Mouse (Mus musculus): Measurements from ENCODE around the gene Mpzl1. TPM values are rescaled to one million over a fixed set of nuclear protein-coding genes. Genes with fewer than 3 reads are reported as not detected.

Mpzl1 gene
- polyA plus RNA-seq, 1 experiment from 2014 or later = 149 TPM

DNA sequence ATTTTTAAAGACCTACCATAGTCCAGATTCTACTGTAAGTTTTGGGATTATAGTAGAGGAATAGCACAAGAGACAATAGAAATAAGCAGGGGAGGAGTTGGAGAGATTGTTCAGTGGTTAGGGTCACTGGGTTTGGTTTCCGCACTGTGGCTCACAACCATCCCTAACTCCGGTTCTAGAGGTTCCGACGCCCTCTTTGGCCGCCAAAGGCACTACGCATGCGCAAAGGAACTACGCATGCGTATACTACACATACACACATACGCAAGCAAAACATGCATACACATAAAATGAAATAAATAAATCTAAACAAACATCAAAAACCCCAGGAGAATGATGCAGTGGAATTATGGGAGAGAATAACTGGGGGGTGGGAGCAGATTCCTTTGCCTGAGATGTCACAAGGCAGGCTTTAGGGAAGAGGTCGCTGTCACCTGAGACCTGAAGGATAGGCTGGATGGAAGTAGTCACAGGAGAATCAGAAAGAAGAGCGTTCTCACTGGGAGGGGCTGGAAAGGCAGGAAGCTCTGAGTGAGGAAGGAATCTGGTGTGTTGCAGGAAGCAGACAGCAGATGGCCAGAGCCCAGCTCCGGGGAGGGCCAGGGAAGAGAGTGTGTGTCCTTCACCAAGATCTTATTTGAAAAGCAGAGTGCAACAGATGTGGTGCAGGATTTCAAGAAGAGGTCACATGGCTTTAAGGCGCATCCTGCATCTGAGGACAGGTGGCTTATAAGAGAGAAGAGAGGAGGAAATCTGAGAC, 19.0 kb upstream of the Mpzl1 start:
- Histone ChIP-seq H3K27me3 (replicated peaks; ENCODE audit: insufficient read depth, low read length) (no peaks in the 10 kb centered on the region), H3K36me3 (ENCODE audit: insufficient read depth, low read length) (peaks cover 19% of the 10 kb centered on the region; the same call in 1 of the 2 replicates), H3K4me2 (replicated peaks; ENCODE audit: low read depth, low read length) (no peak overlapping the region), H3K4me1 (ENCODE audit: insufficient read depth, low read depth, low read length) (no peaks in the 10 kb centered on the region), H3K27ac (ENCODE audit: low read length) (no peak overlapping the region), H3K4me3 (ENCODE audit: low read depth, low read length) (no peak overlapping the region), H3K9me3 (ENCODE audit: low read length) (no peaks in the 10 kb centered on the region), H3K9ac (replicated peaks; ENCODE audit: low read depth) (no peak overlapping the region)
- TF ChIP-seq CTCF (IDR thresholded peaks at IDR 0.05) = peak; percentile 16; the same call in 1 of the 2 replicates
- TF ChIP-seq EP300 (IDR thresholded peaks at IDR 0.05) = no peak
- DNase-seq (ENCODE audit: low spot score) (peak; percentile 46), ATAC-seq (peak; percentile 59)
- WGBS = 78% methylated on average over 14 of the region's 14 CpGs

DNA sequence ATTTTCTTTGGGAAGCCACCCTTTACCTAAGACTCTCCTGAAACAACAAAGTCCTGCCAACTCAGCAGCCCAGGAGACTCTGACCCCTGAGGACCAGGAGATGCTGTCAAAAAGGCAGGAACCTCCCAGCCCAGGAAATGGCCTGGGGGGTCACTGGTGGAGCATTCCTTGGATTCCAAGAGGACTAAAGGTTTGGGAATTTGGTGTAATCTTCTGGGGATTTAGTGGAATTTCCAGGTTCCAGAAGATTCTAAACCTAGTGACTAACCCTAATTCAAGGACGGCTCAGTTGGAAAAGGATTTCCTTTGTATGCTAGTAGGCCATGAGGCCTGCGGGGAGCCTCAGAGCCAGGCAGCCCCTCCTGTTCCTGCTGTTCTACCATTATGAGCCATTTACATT, 18.2 kb upstream of the Mpzl1 start:
- ATAC-seq (no peak), DNase-seq (ENCODE audit: low spot score) (no peak)
- no peaks in the 10 kb centered on the region for H3K9me3 ChIP-seq (ENCODE audit: low read length)
- 67% methylated on average over 2 of the region's 2 CpGs for WGBS
- H3K9ac ChIP-seq (replicated peaks; ENCODE audit: low read depth) = no peak overlapping the region
- peaks cover 11% of the 10 kb centered on the region; the same call in 1 of the 2 replicates for H3K36me3 ChIP-seq (ENCODE audit: insufficient read depth, low read length)
- H3K4me1 ChIP-seq (ENCODE audit: insufficient read depth, low read depth, low read length) = no peaks in the 10 kb centered on the region
- no peak overlapping the region for H3K4me3 ChIP-seq (ENCODE audit: low read depth, low read length)
- no peak for TF ChIP-seq CTCF (IDR thresholded peaks at IDR 0.05)
- no peak for TF ChIP-seq EP300 (IDR thresholded peaks at IDR 0.05)
- H3K27ac ChIP-seq (ENCODE audit: low read length) = no peak overlapping the region
- H3K27me3 ChIP-seq (replicated peaks; ENCODE audit: insufficient read depth, low read length) = no peaks in the 10 kb centered on the region
- no peak overlapping the region for H3K4me2 ChIP-seq (replicated peaks; ENCODE audit: low read depth, low read length)

DNA sequence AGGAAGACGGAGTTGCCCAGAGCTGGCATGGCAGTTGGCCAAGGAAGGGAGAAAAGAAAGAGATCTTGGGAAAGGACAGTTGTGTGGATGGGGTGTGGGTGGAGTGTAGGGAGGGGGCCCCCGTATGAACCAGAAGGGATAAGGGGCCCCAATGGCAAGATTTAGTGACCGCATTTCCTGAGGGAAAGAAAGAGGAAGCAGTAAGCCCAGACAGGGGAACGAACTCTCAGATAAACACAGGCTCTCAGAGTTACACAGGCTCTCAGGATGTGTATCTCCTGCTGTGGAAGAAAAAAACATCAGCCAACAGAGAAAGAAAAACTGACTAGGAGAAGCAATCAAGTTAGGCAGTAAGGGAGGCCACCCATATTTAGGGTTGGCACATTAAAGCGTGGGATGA, 16.8 kb upstream of the Mpzl1 start:
- TF ChIP-seq CTCF (IDR thresholded peaks at IDR 0.05) (no peak), EP300 (IDR thresholded peaks at IDR 0.05) (no peak)
- Histone ChIP-seq H3K4me1 (ENCODE audit: insufficient read depth, low read depth, low read length) (no peaks in the 10 kb centered on the region), H3K9me3 (ENCODE audit: low read length) (no peaks in the 10 kb centered on the region), H3K4me2 (replicated peaks; ENCODE audit: low read depth, low read length) (no peak overlapping the region), H3K27ac (ENCODE audit: low read length) (no peak overlapping the region), H3K9ac (replicated peaks; ENCODE audit: low read depth) (no peak overlapping the region), H3K27me3 (replicated peaks; ENCODE audit: insufficient read depth, low read length) (no peaks in the 10 kb centered on the region), H3K4me3 (ENCODE audit: low read depth, low read length) (no peak overlapping the region), H3K36me3 (ENCODE audit: insufficient read depth, low read length) (peaks cover 10% of the 10 kb centered on the region; the same call in 1 of the 2 replicates)
- 41% methylated on average over 5 of the region's 5 CpGs for WGBS
- DNase-seq (ENCODE audit: low spot score) (no peak), ATAC-seq (no peak)

DNA sequence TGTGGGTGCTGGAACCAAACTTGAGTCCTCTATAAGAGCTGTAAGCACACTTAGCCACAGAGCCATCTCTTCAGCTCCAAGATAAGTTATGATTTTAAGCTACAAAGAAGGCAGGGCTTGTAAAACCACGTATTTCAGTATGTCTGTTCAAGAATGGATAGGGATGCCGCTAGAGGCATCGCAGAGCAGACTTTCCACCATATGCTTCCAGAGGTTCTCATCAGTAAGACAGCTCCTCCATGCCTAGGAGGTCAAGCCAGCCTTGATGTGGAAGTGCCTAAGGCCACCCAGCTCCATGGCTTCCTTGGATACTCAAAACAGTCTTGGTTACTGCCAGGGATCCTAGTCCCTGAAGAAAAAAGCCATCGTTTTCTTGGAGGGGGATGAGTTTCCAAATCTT, 10.8 kb upstream of the Mpzl1 start:
- Histone ChIP-seq H3K4me2 (replicated peaks; ENCODE audit: low read depth, low read length) (no peak overlapping the region), H3K9ac (replicated peaks; ENCODE audit: low read depth) (no peak overlapping the region), H3K9me3 (ENCODE audit: low read length) (no peaks in the 10 kb centered on the region), H3K27me3 (replicated peaks; ENCODE audit: insufficient read depth, low read length) (no peaks in the 10 kb centered on the region), H3K4me3 (ENCODE audit: low read depth, low read length) (no peak overlapping the region), H3K4me1 (ENCODE audit: insufficient read depth, low read depth, low read length) (no peaks in the 10 kb centered on the region), H3K36me3 (ENCODE audit: insufficient read depth, low read length) (no peaks in the 10 kb centered on the region; the same call in 1 of the 2 replicates), H3K27ac (ENCODE audit: low read length) (no peak overlapping the region)
- ATAC-seq (no peak), DNase-seq (ENCODE audit: low spot score) (no peak)
- WGBS = 69% methylated on average over 4 of the region's 4 CpGs
- no peak for TF ChIP-seq CTCF (IDR thresholded peaks at IDR 0.05)
- no peak for TF ChIP-seq EP300 (IDR thresholded peaks at IDR 0.05)

DNA sequence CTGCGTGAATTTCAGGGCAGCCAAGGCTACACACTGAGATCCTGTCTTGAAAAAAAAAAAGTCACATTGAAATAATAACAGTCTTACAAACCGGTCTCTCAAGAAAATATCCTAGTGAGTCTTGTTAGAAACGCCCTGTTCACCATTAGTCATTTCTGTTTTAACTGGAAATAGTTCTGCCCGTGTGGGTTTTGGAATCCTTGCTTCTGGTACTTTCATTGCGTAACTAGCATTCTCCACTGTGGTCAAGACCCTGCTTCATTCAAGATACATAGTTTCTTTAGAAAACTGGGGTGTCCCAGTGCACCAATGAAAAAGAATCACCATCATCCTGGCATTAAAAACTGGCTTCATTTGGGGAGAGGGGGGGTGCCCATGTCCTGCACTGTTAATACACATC, 9.4 kb upstream of the Mpzl1 start:
- Histone ChIP-seq H3K27ac (ENCODE audit: low read length) (no peak overlapping the region), H3K4me2 (replicated peaks; ENCODE audit: low read depth, low read length) (no peak overlapping the region), H3K27me3 (replicated peaks; ENCODE audit: insufficient read depth, low read length) (no peaks in the 10 kb centered on the region), H3K9me3 (ENCODE audit: low read length) (no peaks in the 10 kb centered on the region), H3K9ac (replicated peaks; ENCODE audit: low read depth) (no peak overlapping the region), H3K4me1 (ENCODE audit: insufficient read depth, low read depth, low read length) (no peaks in the 10 kb centered on the region), H3K4me3 (ENCODE audit: low read depth, low read length) (no peak overlapping the region), H3K36me3 (ENCODE audit: insufficient read depth, low read length) (no peaks in the 10 kb centered on the region)
- DNase-seq (ENCODE audit: low spot score) = peak; percentile 43
- no peak for ATAC-seq
- no peak for TF ChIP-seq EP300 (IDR thresholded peaks at IDR 0.05)
- no peak for TF ChIP-seq CTCF (IDR thresholded peaks at IDR 0.05)
- WGBS = 47% methylated on average over 5 of the region's 5 CpGs

DNA sequence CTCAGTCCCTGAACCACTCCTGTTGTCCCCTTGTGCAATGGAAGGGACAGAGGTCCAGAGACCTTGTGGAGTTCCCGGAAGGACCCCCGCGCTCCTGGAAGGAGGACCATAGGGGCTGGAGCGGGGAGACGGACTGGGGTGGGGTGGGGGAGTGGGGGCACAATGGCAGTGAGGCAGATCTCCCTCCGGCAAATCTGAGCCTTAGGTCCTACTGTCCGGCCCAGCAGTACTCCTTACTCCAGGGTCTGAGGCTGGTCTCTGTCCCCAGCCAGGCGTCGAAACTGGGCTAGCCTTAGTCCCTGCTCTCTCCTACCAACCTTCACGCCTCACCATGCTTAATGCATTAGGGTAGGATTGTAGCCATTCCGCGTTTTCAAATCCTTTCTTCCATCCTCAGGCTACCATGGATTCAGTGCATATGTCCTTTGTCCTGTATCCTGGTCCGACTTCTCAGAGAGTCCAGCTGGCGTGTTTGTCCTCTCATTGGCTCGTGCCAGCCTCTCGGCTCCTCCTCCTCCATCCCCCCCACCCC, 8.5 kb upstream of the Mpzl1 start:
- no peak for TF ChIP-seq CTCF (IDR thresholded peaks at IDR 0.05)
- no peak; the same call in none of the 2 replicates for TF ChIP-seq EP300 (IDR thresholded peaks at IDR 0.05)
- no peaks in the 10 kb centered on the region for H3K36me3 ChIP-seq (ENCODE audit: insufficient read depth, low read length)
- H3K9me3 ChIP-seq (ENCODE audit: low read length) = no peaks in the 10 kb centered on the region
- WGBS = under 1% methylated on average over 16 of the region's 16 CpGs
- H3K27ac ChIP-seq (ENCODE audit: low read length) = peak overlapping the region; percentile 96
- H3K27me3 ChIP-seq (replicated peaks; ENCODE audit: insufficient read depth, low read length) = no peaks in the 10 kb centered on the region
- peak overlapping the region; percentile 77 for H3K9ac ChIP-seq (replicated peaks; ENCODE audit: low read depth)
- DNase-seq (ENCODE audit: low spot score) (peak; percentile 85), ATAC-seq (peak; percentile 63)
- peak overlapping the region; percentile 59 for H3K4me2 ChIP-seq (replicated peaks; ENCODE audit: low read depth, low read length)
- H3K4me1 ChIP-seq (ENCODE audit: insufficient read depth, low read depth, low read length) = no peaks in the 10 kb centered on the region
- peak overlapping the region; percentile 65 for H3K4me3 ChIP-seq (ENCODE audit: low read depth, low read length)
